Mouse (Mus musculus) stomach, postnatal 0 days (tissue): ENCODE measurements at regions not wholly inside any gene's neighbourhood (a gene's known extent, or its start where the extent isn't known, plus 50 kb on each side); places are given as distances from the start of the nearest gene placed in this dataset.

Experiments used
- CTCF ChIP-seq: IDR thresholded peaks from 2 replicates; pipeline ENCODE4 v1.5.1; 2016; ENCODE audit warnings: antibody characterized with exemption, low read depth, mild to moderate bottlenecking, moderate library complexity
- EP300 ChIP-seq: optimal IDR thresholded peaks from 2 replicates; pipeline ENCODE3; 2016; ENCODE audit warnings: antibody characterized with exemption

DNA sequence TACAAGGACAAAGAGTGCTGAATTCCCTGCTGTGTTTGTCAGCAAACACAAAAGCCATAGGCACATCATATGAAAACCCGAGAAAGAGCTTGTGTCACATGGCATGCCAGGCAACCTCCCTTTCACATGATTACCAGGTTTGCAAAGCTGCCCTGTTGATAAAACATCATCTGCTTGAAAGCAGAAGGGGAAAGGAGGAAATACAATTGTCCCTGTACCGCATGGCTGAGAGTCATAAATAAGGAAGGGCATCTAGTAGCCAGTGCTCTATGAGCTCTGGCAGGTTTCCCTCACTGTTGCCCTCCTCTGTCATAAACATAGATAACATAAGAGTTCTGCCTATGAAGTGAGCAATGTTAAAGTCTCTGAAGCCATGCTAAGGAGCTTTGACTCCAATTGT, 86.8 kb upstream of the Gadd45a start:
- TF ChIP-seq CTCF, result no peak
- no peak for TF ChIP-seq EP300
